Mouse (Mus musculus) heart, adult 2 months (tissue): Measurements from ENCODE around the gene Cend1.

Source experiments
- CTCF ChIP-seq: fragments of 200-600 bp; IDR thresholded peaks from 2 replicates; pipeline ENCODE4 v1.8.1; 2022; ENCODE audit warnings: antibody characterized with exemption, mild to moderate bottlenecking, moderate library complexity
- EP300 ChIP-seq: fragments of 200-500 bp; IDR thresholded peaks from 2 replicates; pipeline ENCODE4 v1.6.1; 2011; ENCODE audit warnings: low read depth, low read length, control low read depth; ENCODE audit not compliant: insufficient read depth
- POLR2A ChIP-seq: fragments of 200-500 bp; IDR thresholded peaks from 2 replicates; pipeline ENCODE4 v1.6.1; 2011; ENCODE audit warnings: mild to moderate bottlenecking, low read depth, low read length, control low read depth; ENCODE audit not compliant: insufficient read depth

DNA sequence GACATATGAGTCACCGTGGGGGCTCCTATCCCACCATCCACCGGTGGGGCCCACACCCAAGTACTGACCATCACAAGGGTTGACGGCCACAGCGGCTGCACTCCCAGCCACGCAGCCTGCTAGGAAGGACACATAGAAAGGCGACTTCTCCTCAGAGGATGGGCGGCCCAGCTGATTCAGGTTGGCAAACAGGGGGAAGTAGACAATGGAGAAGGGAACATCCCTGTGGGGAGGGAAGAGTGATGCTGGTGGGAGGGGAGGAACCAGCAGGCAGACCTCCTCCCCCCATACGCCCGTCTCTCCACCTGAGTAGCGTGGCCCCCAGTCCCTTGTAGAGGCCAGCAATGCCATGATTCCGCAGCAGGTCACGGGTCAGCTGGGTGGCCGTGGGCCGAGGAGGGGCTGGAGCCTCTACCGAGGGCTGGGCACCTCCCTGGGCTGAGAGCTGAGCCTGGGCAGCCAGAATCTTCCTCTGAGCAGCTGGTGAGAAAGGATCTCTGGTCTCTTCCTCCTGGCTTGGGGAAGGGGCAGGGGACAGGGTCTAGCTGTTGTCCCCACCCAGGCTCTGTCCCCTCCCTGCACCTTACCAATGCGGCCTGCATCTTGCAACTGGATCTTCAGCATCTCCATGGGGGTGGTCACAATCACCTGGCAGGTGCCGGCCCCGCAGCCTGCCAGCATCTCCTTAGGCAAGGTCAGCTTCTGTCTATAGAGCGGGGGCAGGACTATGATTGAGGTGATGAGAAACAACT lies 2.3 kb upstream of the Cend1 start:
- TF ChIP-seq CTCF (no peak), EP300 (no peak), POLR2A (no peak)
